ENCODE assay signal across 12 mouse cellular contexts in the genomic region with DNA sequence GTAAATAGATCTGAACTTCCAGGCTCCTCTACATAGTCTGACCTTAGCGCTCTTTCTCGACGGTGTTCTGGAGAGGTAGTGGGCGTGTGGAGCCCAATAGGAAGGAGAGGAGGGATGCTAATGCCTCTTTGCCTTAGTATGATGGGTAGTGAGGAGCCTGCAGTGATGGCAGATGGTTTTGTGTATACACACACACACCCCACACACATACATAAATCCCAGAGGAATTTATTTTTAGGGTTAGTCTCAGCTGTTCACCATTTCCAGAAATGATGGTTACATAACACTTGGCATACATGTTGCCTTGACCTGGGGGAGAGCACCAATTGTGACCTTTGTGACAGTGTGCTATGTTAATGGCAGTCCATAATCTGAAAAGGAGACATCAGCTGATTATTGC. TPM values are rescaled to one million over a fixed set of nuclear protein-coding genes. Genes with fewer than 3 reads are reported as not detected.
DNase-seq lines count a peak whose midpoint lies in the region; ATAC-seq and TF ChIP-seq lines count a peak whose summit lies in the region.
"Had no signal": no experiment of that assay in that cellular context is flagged by ENCODE, and none has a peak within 500 bp of the region (broad histone marks: within the 10 kb centered on the region; RNA-seq: fewer than 3 reads in every experiment).

No protein-coding gene starts in this region.

- peaks cover 6% of the 10 kb centered on the region for H3K4me1 ChIP-seq in cerebellum, adult 2 months (ENCODE audit: control insufficient read depth, insufficient read depth, low read length)
- H3K4me1 ChIP-seq in liver, embryonic 14.5 days (replicated peaks; ENCODE audit: control insufficient read depth in 2 of 2, insufficient read depth in 2 of 2, low read length in 1 of 2): peaks cover 48 to 56% of the 10 kb centered on the region in 2 experiments
- peaks cover 4% of the 10 kb centered on the region; the same call in 1 of the 2 replicates for H3K4me1 ChIP-seq in forebrain, embryonic 11.5 days (replicated peaks; ENCODE audit: control insufficient read depth, insufficient read depth, low read length)

- no peaks in the 10 kb centered on the region for H3K27me3 ChIP-seq in cerebellum, adult 2 months (ENCODE audit: control insufficient read depth, insufficient read depth, low read length)
- H3K27me3 ChIP-seq in liver, embryonic 14.5 days (ENCODE audit: control insufficient read depth, insufficient read depth, low read length): no peaks in the 10 kb centered on the region
- H3K27me3 ChIP-seq in forebrain, embryonic 11.5 days (ENCODE audit: control insufficient read depth, insufficient read depth, low read length): no peaks in the 10 kb centered on the region

- peak overlapping the region; percentile 90 for H3K4me2 ChIP-seq in liver, embryonic 14.5 days (ENCODE audit: low read depth)
- H3K4me2 ChIP-seq in forebrain, embryonic 11.5 days (ENCODE audit: low read depth, low read length, severe bottlenecking): no peak overlapping the region

- H3K36me3 ChIP-seq in liver, embryonic 14.5 days (replicated peaks; ENCODE audit: control insufficient read depth, insufficient read depth, low read depth): peaks cover 21% of the 10 kb centered on the region
- peaks cover 7% of the 10 kb centered on the region for H3K36me3 ChIP-seq in forebrain, embryonic 11.5 days (ENCODE audit: control insufficient read depth, insufficient read depth, low read length)

- no peak overlapping the region for H3K4me3 ChIP-seq in cerebellum, adult 2 months (replicated peaks; ENCODE audit: insufficient read depth, low read depth, low read length)
- no peak overlapping the region for H3K4me3 ChIP-seq in left cerebral cortex, adult 2 months
- H3K4me3 ChIP-seq in liver, embryonic 14.5 days (ENCODE audit: insufficient read depth in 1 of 2, low read depth in 2 of 2, low read length in 2 of 2): peak overlapping the region; percentile 26 to 32
- H3K4me3 ChIP-seq in forebrain, embryonic 11.5 days (ENCODE audit: low read depth, low read length): no peak overlapping the region

- H3K9me3 ChIP-seq in liver, embryonic 14.5 days (ENCODE audit: control insufficient read depth, low read length): no peaks in the 10 kb centered on the region
- no peaks in the 10 kb centered on the region for H3K9me3 ChIP-seq in forebrain, embryonic 11.5 days (ENCODE audit: control insufficient read depth, low read length)

- WGBS in cerebellum, adult 2 months: 17% methylated on average over 4 of the region's 4 CpGs
- WGBS in liver, embryonic 14.5 days (ENCODE audit: insufficient replicate concordance): 17% methylated on average over 4 of the region's 4 CpGs
- 86% methylated on average over 4 of the region's 4 CpGs for WGBS in forebrain, embryonic 11.5 days

- intact Hi-C loops in left cerebral cortex, adult 2 months (cut with DNase I): loop anchor here (5.0 kb wide), 1 partner anchor 52 kb away; no protein-coding TSS in a partner anchor
- intact Hi-C loops in left cerebral cortex, postnatal 10 days (cut with DNase I): loop anchor here (5.0 kb wide), 1 partner anchor 37 kb away; no protein-coding TSS in a partner anchor

- peak overlapping the region; percentile 74 for H3K9ac ChIP-seq in liver, embryonic 14.5 days (replicated peaks)
- no peak overlapping the region for H3K9ac ChIP-seq in forebrain, embryonic 11.5 days (ENCODE audit: low read length)

- TF ChIP-seq POLR2A in cerebellum, adult 2 months (IDR thresholded peaks at IDR 0.05; ENCODE audit: borderline replicate concordance, insufficient read depth, low read length): no peak

- peak; percentile 26 for ATAC-seq in erythroid progenitor cell, adult 5-6 weeks (replicated peaks; ENCODE audit: low FRiP score, poor library complexity, severe bottlenecking)
- ATAC-seq in liver, embryonic 14.5 days (ENCODE audit: insufficient read depth): no peak
- no peak for ATAC-seq in forebrain, embryonic 11.5 days (replicated peaks; ENCODE audit: low FRiP score)

- DNase-seq in cerebellum, adult 2 months: peak in 1 of 2 experiments; percentile 30
- DNase-seq in cerebellum, postnatal 4 days (ENCODE audit: low spot score in 2 of 2): no peak
- peak in 1 of 2 experiments; percentile 15 for DNase-seq in left cerebral cortex, adult 2 months (ENCODE audit: extremely low spot score in 1 of 2, low spot score in 2 of 2)
- DNase-seq in left cerebral cortex, postnatal 10 days (ENCODE audit: extremely low spot score in 1 of 2, low spot score in 2 of 2): no peak
- DNase-seq in liver, embryonic 14.5 days (ENCODE audit: low read depth in 3 of 3, low spot score in 3 of 3): no peak
- no peak for DNase-seq in gastrocnemius, postnatal 25 days
- DNase-seq in forebrain, embryonic 11.5 days (ENCODE audit: low spot score): no peak
- DNase-seq: cerebellum, adult 11 months; gastrocnemius, postnatal 36 days; heart, postnatal 14 days; lung, postnatal 10 days had no signal

- peak overlapping the region; percentile 13; the same call in 1 of the 2 replicates for H3K27ac ChIP-seq in cerebellum, adult 2 months (ENCODE audit: insufficient read depth, low read length)
- H3K27ac ChIP-seq in left cerebral cortex, adult 2 months: peak overlapping the region; percentile 36; the same call in 1 of the 2 replicates
- H3K27ac ChIP-seq in liver, embryonic 14.5 days: peak overlapping the region; percentile 99
- no peak overlapping the region for H3K27ac ChIP-seq in forebrain, embryonic 11.5 days (ENCODE audit: low read depth, low read length)

- TF ChIP-seq CTCF in cerebellum, adult 2 months (IDR thresholded peaks at IDR 0.05; ENCODE audit: borderline replicate concordance, insufficient read depth, low read depth, low read length): no peak
- no peak for TF ChIP-seq CTCF in left cerebral cortex, adult 2 months (IDR thresholded peaks at IDR 0.05)
- no peak for TF ChIP-seq CTCF in liver, embryonic 14.5 days (IDR thresholded peaks at IDR 0.05; ENCODE audit: low read depth)

- TF ChIP-seq EP300 in liver, embryonic 14.5 days (IDR thresholded peaks at IDR 0.05; ENCODE audit: low read depth): no peak

RNA-seq across cellular contexts. Expression of a gene that starts 2.8 kb away (rescaled TPM):
- polyA plus RNA-seq in cerebellum, adult 2 months (2012; rRNA removed): 19.2 TPM in 2 replicates
- total RNA-seq in left cerebral cortex, adult 2 months (2021): 10 to 100 TPM; 35.6 to 36.4 TPM
- total RNA-seq in left cerebral cortex, postnatal 10 days (2021): 10 to 100 TPM; 29.5 to 29.8 TPM
- 36.0 and 45.7 TPM in 2 replicates for total RNA-seq in erythroid progenitor cell, adult 5-6 weeks (2015; ENCODE audit: low replicate concordance)
- total RNA-seq in erythroid progenitor cell, adult 5-6 weeks (2017; ENCODE audit: low replicate concordance): 59.8 and 73.4 TPM in 2 replicates
- polyA plus RNA-seq in liver, embryonic 14.5 days (2012; rRNA removed): 6.5 TPM in 2 replicates
- 3.1 and 3.9 TPM in 2 replicates for polyA plus RNA-seq in liver, embryonic 14.5 days (2014; fragmentation: Nextera tagmentation; extraction: Ambion mirVana)
- 1 to 10 TPM; 2.2 to 2.8 TPM for total RNA-seq in gastrocnemius, postnatal 25 days (2021)
- 4.3 and 4.4 TPM in 2 replicates for polyA plus RNA-seq in forebrain, embryonic 11.5 days (2014; fragmentation: Nextera tagmentation; extraction: Ambion mirVana)

Comparison
In these comparisons a context has a peak if more than half of its experiments do, and no peak if none do; other contexts are left out.
1. H3K4me3 ChIP-seq: peak in liver, embryonic 14.5 days (2 of 2); none in cerebellum, adult 2 months (single experiment), left cerebral cortex, adult 2 months (single experiment) and forebrain, embryonic 11.5 days (single experiment).
2. RNA of a gene that starts 2.8 kb away (total RNA-seq): 36.0 to 73.4 TPM in erythroid progenitor cell, adult 5-6 weeks, 35.6 to 36.4 TPM in left cerebral cortex, adult 2 months and 29.5 to 29.8 TPM in left cerebral cortex, postnatal 10 days; 2.2 to 2.8 TPM in gastrocnemius, postnatal 25 days; every median in the first group is over 4 times any median in the second.